Mouse (Mus musculus): ENCODE results near the gene Tyw3. TPM values are rescaled to one million over a fixed set of nuclear protein-coding genes. Genes with fewer than 3 reads are reported as not detected.

The Tyw3 gene
- total and polyA plus RNA-seq, 3 experiments, result 46.8 to 70.4 (median 62.5) TPM

- Histone ChIP-seq H3K4me3 (replicated peaks in 1 of 3; ENCODE audit: low read depth in 2 of 3, low read length in 2 of 3, poor library complexity in 1 of 3) (no peak overlapping the region), H3K9ac (ENCODE audit: insufficient read depth, low read depth) (no peak overlapping the region), H3K9me3 (replicated peaks; ENCODE audit: low read length) (no peaks in the 10 kb centered on the region), H3K4me1 (ENCODE audit: control insufficient read depth in 1 of 2, insufficient read depth in 2 of 2) (no peaks in the 10 kb centered on the region), H3K27ac (ENCODE audit: insufficient read depth, low read depth) (no peak overlapping the region), H3K79me2 (replicated peaks; ENCODE audit: control insufficient read depth, extremely low read depth, insufficient read depth, poor library complexity, severe bottlenecking) (no peaks in the 10 kb centered on the region), H3K36me3 (replicated peaks in 1 of 2; ENCODE audit: control insufficient read depth in 1 of 2, insufficient read depth in 1 of 2, low read length in 1 of 2) (peaks cover 26 to 86% of the 10 kb centered on the region in 2 experiments), H3K4me2 (ENCODE audit: insufficient read depth, low read depth, poor library complexity, severe bottlenecking) (no peak overlapping the region), H3K27me3 (replicated peaks) (no peaks in the 10 kb centered on the region)
- DNase-seq (ENCODE audit: extremely low read depth), result no peak
- TF ChIP-seq TBP (conservative IDR thresholded peaks at IDR 0.05; ENCODE audit: low read depth, low read length), result no peak
- no peak for TF ChIP-seq MYC (IDR thresholded peaks at IDR 0.05; ENCODE audit: low read depth, low read length)
- TF ChIP-seq ZNF384 (IDR thresholded peaks at IDR 0.05; ENCODE audit: low read depth, low read length), result no peak
- no peak for TF ChIP-seq ZC3H11A (IDR thresholded peaks at IDR 0.05; ENCODE audit: low read depth, low read length)
- no peak for TF ChIP-seq PAX5 (IDR thresholded peaks at IDR 0.05; ENCODE audit: low read length)
- no peak for TF ChIP-seq EP300 (IDR thresholded peaks at IDR 0.05; ENCODE audit: low read length)
- no peak for TF ChIP-seq HCFC1 (IDR thresholded peaks at IDR 0.05; ENCODE audit: low read depth, low read length)
- TF ChIP-seq NRF1 (IDR thresholded peaks at IDR 0.05; ENCODE audit: low read depth, low read length), result no peak
- dilution Hi-C loops (cut with MboI; ENCODE audit: extremely low pct_ligation_motif_present, extremely low pct_unique_long_range_greater_than_20kb, low sequenced_read_pairs), result no loop called here
- in situ Hi-C loops (cut with MboI; ENCODE audit: low pct_ligation_motif_present, low pct_unique_long_range_greater_than_20kb, low sequenced_read_pairs), result no loop called here
These were observed 19.2 kb upstream of the Tyw3 start for GRCm38 (mm10) chr3:154616106-154616505.

- TF ChIP-seq IRF4 (IDR thresholded peaks at IDR 0.05; ENCODE audit: low read depth, low read length) (no peak), CHD2 (IDR thresholded peaks at IDR 0.05; ENCODE audit: low read length) (no peak), POLR2A (IDR thresholded peaks at IDR 0.05; ENCODE audit: low read depth, low read length) (no peak), SIN3A (IDR thresholded peaks at IDR 0.05; ENCODE audit: low read length) (no peak), RAD21 (IDR thresholded peaks at IDR 0.05; ENCODE audit: low read depth, low read length) (no peak), MEF2A (IDR thresholded peaks at IDR 0.05; ENCODE audit: borderline replicate concordance, low read depth, low read length) (no peak), NELFE (IDR thresholded peaks at IDR 0.05; ENCODE audit: low read depth, low read length) (no peak), ZC3H11A (IDR thresholded peaks at IDR 0.05; ENCODE audit: low read depth, low read length) (no peak), CHD1 (IDR thresholded peaks at IDR 0.05; ENCODE audit: low read depth, low read length) (no peak), PAX5 (IDR thresholded peaks at IDR 0.05; ENCODE audit: low read length) (no peak), TBP (conservative IDR thresholded peaks at IDR 0.05; ENCODE audit: low read depth, low read length) (no peak), UBTF (IDR thresholded peaks at IDR 0.05; ENCODE audit: low read depth, low read length) (no peak), BHLHE40 (IDR thresholded peaks at IDR 0.05; ENCODE audit: low read depth, low read length) (no peak), ETS1 (conservative IDR thresholded peaks at IDR 0.05; ENCODE audit: low read depth, low read length) (no peak), MYC (IDR thresholded peaks at IDR 0.05; ENCODE audit: low read depth, low read length) (no peak), MAZ (IDR thresholded peaks at IDR 0.05; ENCODE audit: low read depth, low read length) (no peak), JUND (conservative IDR thresholded peaks at IDR 0.05; ENCODE audit: low read depth, low read length) (no peak), MXI1 (IDR thresholded peaks at IDR 0.05; ENCODE audit: low read depth, low read length) (no peak)
- Histone ChIP-seq H3K9ac (ENCODE audit: insufficient read depth, low read depth) (no peak overlapping the region), H3K4me1 (ENCODE audit: control insufficient read depth in 1 of 2, insufficient read depth in 2 of 2) (no peaks in the 10 kb centered on the region), H3K36me3 (replicated peaks in 1 of 2; ENCODE audit: control insufficient read depth in 1 of 2, insufficient read depth in 1 of 2, low read length in 1 of 2) (peaks cover 23 to 87% of the 10 kb centered on the region in 2 experiments), H3K79me2 (replicated peaks; ENCODE audit: control insufficient read depth, extremely low read depth, insufficient read depth, poor library complexity, severe bottlenecking) (no peaks in the 10 kb centered on the region), H3K4me3 (replicated peaks in 1 of 3; ENCODE audit: low read depth in 2 of 3, low read length in 2 of 3, poor library complexity in 1 of 3) (no peak overlapping the region), H3K9me3 (replicated peaks; ENCODE audit: low read length) (no peaks in the 10 kb centered on the region), H3K27me3 (replicated peaks) (no peaks in the 10 kb centered on the region), H3K4me2 (ENCODE audit: insufficient read depth, low read depth, poor library complexity, severe bottlenecking) (no peak overlapping the region), H3K27ac (ENCODE audit: insufficient read depth, low read depth) (no peak overlapping the region)
- dilution Hi-C loops (cut with MboI; ENCODE audit: extremely low pct_ligation_motif_present, extremely low pct_unique_long_range_greater_than_20kb, low sequenced_read_pairs) (no loop called here), in situ Hi-C loops (cut with MboI; ENCODE audit: low pct_ligation_motif_present, low pct_unique_long_range_greater_than_20kb, low sequenced_read_pairs) (no loop called here)
- no peak for DNase-seq (ENCODE audit: extremely low read depth)
These were observed 18.4 kb upstream of the Tyw3 start for GRCm38 (mm10) chr3:154615304-154615703.
